Mouse (Mus musculus) thymus, adult 18-20 months (tissue): ENCODE data around the gene Asap3.

Source experiments
- DNase-seq, 2 experiments: peaks; one replicate each; pipeline ENCODE4 v3.0.0; 2022; ENCODE audit warnings: mixed read lengths in 2 of 2

Asap3 gene

GRCm38 (mm10) chr4:136206033-136206893 is at the start of gene Asap3:
Gene Asap3, plus strand, starts transcription at chr4:136206365.
- peak; percentile 78 to 82 for DNase-seq

GRCm38 (mm10) chr4:136158498-136158897 is 47.7 kb upstream of the Asap3 start:
- DNase-seq: no peak

GRCm38 (mm10) chr4:136159802-136160397 is 46.3 kb upstream of the Asap3 start:
- peak in 1 of 2 experiments; percentile 55 for DNase-seq

DNA sequence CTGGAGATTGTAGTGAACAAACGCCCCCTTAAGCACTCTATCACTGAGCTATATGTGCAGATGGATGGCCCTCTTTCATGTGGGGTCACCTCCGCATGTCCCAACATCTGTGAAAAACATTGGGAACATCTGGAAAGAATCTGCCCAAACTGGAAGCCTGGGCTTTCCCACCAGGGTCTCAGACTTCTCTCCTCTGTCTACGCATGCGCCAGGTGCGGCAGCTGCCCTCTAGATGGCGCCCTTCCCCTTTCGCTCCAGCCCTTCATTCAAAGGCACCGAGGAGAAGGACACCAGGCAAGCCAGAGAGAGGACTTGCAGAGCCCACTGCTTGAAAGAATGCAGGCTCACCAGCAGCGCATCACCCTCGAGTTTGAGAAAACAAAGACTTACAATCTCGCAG is 42.7 kb upstream of the Asap3 start:
- DNase-seq: peak; percentile 78 to 83

GRCm38 (mm10) chr4:136164981-136165380 is 41.2 kb upstream of the Asap3 start:
- DNase-seq: no peak

- DNase-seq: no peak
These were observed 38.5 kb upstream of the Asap3 start for GRCm38 (mm10) chr4:136167701-136168100.

DNA sequence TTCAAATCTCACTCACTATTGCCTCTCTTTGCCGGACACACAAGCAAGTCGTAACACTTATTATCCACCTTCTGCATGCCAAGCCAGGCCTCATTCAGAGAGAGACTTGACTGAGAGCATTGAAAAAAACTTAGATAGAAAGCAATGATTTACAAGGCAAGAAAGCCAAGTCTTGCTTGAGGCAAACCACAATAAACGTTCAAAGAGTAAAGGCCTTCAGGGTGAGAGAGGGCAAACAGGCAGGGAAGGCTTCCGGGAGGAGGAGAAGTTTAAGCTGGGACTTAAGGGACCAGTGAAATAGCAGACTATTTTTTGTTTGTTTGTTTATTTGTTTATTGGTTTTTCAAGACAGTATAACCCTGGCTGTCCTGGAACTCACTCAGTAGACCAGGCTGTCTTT is 35.8 kb upstream of the Asap3 start:
- DNase-seq: no peak

DNA sequence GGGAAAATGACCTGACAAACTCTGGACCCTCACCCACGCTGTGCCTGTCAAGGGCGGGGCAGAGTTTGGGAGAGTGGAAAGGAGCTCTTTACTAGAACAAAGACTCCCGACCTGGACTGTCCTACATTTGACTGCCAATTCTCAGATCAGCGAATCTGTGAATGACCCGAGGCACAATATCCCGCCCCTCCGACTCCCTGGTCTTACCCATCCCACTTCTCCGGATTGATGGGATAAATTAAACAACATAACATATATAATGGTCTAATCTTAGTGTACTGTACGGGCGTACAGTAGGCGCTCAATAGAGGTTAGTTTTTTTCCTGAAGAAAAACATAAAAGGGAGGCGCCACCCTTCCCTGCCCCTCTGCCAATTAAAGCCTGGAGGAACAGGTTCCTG is 34.7 kb upstream of the Asap3 start:
- DNase-seq: no peak

DNA sequence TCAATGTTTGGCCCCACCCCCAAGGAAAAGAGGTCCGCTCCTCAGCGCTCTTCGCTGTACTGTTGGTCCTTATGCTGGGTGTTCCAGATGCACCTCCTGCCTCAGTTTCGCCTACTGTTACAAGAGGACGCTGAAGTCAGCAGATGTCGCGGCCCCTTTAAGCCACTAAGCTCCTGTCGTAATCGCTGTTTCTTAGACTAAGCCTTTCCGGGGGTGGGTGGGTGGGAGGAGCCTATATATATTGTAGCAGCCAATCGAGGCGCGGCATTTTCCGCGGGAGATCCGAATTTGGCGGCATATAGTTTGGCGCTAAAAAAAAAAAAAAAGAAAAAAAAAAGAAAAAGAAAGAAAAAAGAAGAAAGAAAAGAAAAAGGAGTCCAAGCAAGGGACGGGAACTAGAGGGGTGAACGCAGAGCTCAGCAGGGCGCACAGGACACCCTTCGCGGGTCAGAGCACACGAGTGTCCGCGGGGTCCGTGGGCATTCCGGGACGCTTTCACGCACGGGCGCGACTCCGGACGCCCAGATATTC is 34.1 kb upstream of the Asap3 start, which contains the start of gene E2f2:
E2f2 (plus strand) TSS at position 384 of the 531 bp plus-strand sequence.
- peak; percentile 51 to 70 for DNase-seq

DNA sequence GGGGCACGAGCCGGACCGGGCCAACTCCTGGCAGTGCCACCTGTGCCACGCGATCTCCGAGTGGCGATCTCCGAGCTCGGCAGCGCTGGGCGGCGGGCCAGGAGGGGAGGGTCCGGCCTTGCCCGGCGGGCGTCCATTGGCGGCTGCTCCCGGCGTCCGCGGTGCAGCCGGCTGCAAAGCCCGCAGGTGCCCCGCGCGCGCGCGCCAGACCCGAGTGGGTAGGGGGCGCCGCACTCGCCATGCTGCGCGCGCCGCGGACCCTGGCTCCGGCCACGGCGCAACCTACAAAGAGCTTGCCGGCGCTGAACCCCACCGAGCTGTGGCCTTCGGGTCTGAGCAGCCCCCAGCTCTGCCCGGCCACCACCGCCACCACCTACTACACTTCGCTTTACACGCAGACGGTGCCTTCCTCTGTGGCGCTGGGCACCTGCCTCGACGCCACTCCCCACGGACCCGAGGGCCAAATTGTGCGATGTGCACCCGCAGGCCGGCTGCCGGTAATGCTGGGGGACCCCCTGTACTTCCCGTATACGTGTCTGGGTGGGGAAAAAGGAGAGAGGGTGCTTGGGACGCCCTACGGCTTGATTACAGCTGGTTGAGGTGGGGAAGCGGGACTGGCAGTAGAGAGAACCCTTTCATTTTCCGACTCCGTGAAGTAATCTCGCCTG is 33.5 kb upstream of the Asap3 start:
- peak; percentile 44 to 56 for DNase-seq

GRCm38 (mm10) chr4:136173210-136173715 is 32.9 kb upstream of the Asap3 start:
- no peak for DNase-seq

DNA sequence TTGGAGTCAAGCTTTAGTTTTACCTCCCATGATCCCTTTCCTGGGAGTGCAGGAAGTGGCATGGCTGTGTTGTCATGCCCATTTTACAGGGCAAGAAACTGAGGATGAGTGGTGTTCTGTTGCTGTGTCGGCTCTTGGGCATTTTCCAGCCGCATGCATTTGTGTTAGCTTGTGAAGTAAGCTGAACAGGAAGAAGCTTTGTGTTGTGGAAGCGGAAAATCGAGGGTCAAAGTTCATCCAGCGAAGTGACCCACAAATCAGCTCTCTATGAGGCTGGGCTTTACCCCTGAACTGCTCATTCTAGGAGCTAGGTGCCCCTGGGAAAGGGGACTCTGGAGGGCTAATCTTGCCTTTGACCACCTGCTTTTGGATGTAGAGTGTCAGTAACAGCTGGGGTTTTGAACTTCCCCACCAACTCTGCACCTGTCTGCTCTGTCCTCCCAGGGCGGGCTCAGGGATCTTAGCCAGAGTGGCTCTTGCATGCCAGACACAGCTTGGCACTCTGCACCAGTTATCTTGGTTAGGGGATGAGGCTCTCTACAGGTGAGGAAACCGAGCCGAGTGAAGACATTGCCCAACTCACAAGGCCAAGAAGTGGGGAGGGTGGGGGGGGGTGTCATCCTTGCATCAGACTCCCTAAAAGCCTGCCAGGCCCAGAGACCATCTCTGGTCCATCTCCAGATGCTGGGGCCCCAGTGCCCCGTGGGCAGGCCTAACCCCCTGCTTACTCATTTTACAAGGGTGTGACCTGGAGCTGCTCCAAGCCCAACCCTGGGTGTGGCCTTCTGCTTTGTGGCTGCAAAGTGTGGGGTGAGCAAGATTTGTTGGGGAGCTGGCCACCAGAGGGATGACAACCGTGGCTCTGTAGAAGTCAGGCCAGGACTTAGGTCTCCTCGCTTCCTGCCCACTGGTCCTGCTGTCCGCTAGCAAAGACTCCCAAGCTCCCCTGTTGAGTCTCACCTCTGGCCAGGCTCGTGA is 31.7 kb upstream of the Asap3 start:
- peak; percentile 43 to 58 for DNase-seq

- no peak for DNase-seq
These were observed 30.1 kb upstream of the Asap3 start for GRCm38 (mm10) chr4:136176022-136176552.

DNA sequence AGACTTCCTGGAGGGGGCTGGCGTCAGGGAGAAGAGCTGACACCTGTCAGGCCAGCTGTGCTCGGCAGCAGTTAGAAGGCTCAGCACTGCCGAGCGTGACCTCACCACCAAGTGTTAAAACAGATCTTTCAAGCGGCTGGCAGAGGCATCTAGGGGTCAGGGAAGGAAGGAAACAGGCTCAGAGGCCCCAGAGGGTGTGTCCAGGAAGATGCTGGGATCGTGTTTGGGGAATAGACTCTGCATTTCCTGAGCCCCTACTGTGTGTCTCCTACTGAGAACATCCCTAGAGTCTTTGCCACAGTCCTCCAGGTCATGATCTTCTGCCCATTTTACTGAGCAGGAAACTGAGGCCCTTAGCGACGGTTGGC is 28.9 kb upstream of the Asap3 start:
- DNase-seq: peak; percentile 77 to 82

GRCm38 (mm10) chr4:136177612-136178474 is 28.3 kb upstream of the Asap3 start:
- DNase-seq: peak; percentile 79 to 87

GRCm38 (mm10) chr4:136178475-136178921 is 27.7 kb upstream of the Asap3 start:
- DNase-seq: peak in 1 of 2 experiments; percentile 49

DNA sequence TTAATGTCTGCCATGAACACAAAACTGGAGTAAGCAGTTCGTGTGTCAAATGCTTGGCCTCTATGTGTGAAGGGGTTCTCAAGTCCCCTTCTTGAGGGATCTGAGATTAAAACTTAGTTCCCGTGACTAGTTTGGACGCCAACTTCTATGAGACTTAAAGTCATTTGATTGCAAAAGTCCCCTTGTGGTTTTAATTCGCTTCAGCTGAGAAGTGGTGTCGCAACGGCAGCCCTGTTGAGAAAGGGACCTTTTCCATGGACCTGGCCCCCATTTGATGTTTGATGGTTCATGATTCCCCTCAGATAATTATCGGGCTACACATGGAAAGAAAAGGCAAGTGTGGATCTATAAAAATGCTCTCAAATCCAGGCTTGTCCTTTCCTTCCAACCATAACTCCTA is 26.7 kb upstream of the Asap3 start:
- no peak for DNase-seq

DNA sequence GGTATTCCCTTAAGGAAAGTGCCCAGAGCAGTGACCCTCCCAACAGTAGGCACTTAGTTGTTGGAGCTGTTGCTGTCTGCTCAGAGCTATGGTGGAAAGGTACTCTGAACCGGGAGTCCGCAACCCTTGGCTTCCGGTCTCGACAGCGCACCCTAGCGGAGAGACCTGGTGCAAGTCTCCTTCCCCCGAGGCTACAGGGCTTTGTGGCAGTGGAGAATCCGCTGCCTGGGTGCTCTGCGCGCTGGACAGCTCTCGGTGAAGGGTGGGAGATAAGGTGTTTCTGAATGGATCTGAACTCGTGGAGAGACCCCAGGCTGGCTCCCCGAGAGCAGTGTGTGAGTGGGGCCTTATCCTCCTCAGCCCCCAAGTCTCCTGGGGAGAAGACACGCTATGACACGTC is 26.2 kb upstream of the Asap3 start:
- DNase-seq: peak; percentile 86 to 91

GRCm38 (mm10) chr4:136180408-136181330 is 25.5 kb upstream of the Asap3 start:
- peak; percentile 80 to 91 for DNase-seq
